Mouse (Mus musculus): ENCODE measurements around the gene Gga3.

The Gga3 gene

GRCm38 (mm10) chr11:115630532-115631504 is 27.0 kb upstream of the Gga3 start:
- peak; percentile 85 for DNase-seq (ENCODE audit: low spot score)

GRCm38 (mm10) chr11:115629734-115630531 is 26.1 kb upstream of the Gga3 start:
- DNase-seq (ENCODE audit: low spot score), result no peak

GRCm38 (mm10) chr11:115628465-115629101 is 24.7 kb upstream of the Gga3 start:
- DNase-seq (ENCODE audit: low spot score), result no peak

- DNase-seq (ENCODE audit: low spot score), result peak; percentile 100
Measured at GRCm38 (mm10) chr11:115627705-115628464, 24.0 kb upstream of the Gga3 start, which contains the start of gene Slc25a19. Slc25a19 (minus strand) TSS chr11:115628295.

GRCm38 (mm10) chr11:115626824-115627616 is 23.2 kb upstream of the Gga3 start:
- no peak for DNase-seq (ENCODE audit: low spot score)

- DNase-seq (ENCODE audit: low spot score), result no peak
Measured at GRCm38 (mm10) chr11:115625877-115626276, 22.0 kb upstream of the Gga3 start.

GRCm38 (mm10) chr11:115623487-115624070 is 19.7 kb upstream of the Gga3 start:
- no peak for DNase-seq (ENCODE audit: low spot score)

- no peak for DNase-seq (ENCODE audit: low spot score)
Measured at GRCm38 (mm10) chr11:115619949-115620348, 16.1 kb upstream of the Gga3 start.

- DNase-seq (ENCODE audit: low spot score), result no peak
Measured at GRCm38 (mm10) chr11:115618732-115619516, 15.1 kb upstream of the Gga3 start.

GRCm38 (mm10) chr11:115618001-115618400 is 14.2 kb upstream of the Gga3 start:
- DNase-seq (ENCODE audit: low spot score), result no peak

- no peak for DNase-seq (ENCODE audit: low spot score)
Measured at GRCm38 (mm10) chr11:115616893-115617292, 13.0 kb upstream of the Gga3 start.

GRCm38 (mm10) chr11:115616371-115616770 is 12.5 kb upstream of the Gga3 start:
- no peak for DNase-seq (ENCODE audit: low spot score)

- no peak for DNase-seq (ENCODE audit: low spot score)
Measured at GRCm38 (mm10) chr11:115615875-115616274, 12.0 kb upstream of the Gga3 start.

GRCm38 (mm10) chr11:115615108-115615825 is 11.4 kb upstream of the Gga3 start:
- DNase-seq (ENCODE audit: low spot score), result no peak

GRCm38 (mm10) chr11:115614346-115615107 is 10.7 kb upstream of the Gga3 start:
- DNase-seq (ENCODE audit: low spot score), result no peak

GRCm38 (mm10) chr11:115613138-115613945 is 9.5 kb upstream of the Gga3 start:
- DNase-seq (ENCODE audit: low spot score), result peak; percentile 55

Measured in lung, postnatal 25 days (tissue).